Mouse (Mus musculus): Measurements from ENCODE around the gene Ep300. TPM values are rescaled to one million over a fixed set of nuclear protein-coding genes. Genes with fewer than 3 reads are reported as not detected.
"Not testable (repeated sequence)": the region's sequence is repeated elsewhere in the genome, so short reads cannot be mapped to it uniquely, and the experiment has no call there.

Gene Ep300
- polyA plus RNA-seq, 1 experiment from 2014 or later: 6.1 TPM

- H3K9ac ChIP-seq: no peak overlapping the region
- H3K4me2 ChIP-seq: no peak overlapping the region
- H3K27ac ChIP-seq (replicated peaks): no peak overlapping the region
- H3K4me1 ChIP-seq (replicated peaks): peaks cover 22% of the 10 kb centered on the region
- H3K27me3 ChIP-seq: no peaks in the 10 kb centered on the region
- peaks cover 64% of the 10 kb centered on the region for H3K36me3 ChIP-seq (replicated peaks)
- ATAC-seq (ENCODE audit: insufficient read depth): no peak
- WGBS (ENCODE audit: insufficient replicate concordance): 71% methylated on average over 3 of the region's 3 CpGs
- no peak overlapping the region for H3K4me3 ChIP-seq (replicated peaks)
- no peaks in the 10 kb centered on the region for H3K9me3 ChIP-seq (replicated peaks)
Measured at GRCm38 (mm10) chr15:81594146-81594696, 9.1 kb downstream of the Ep300 start.

DNA sequence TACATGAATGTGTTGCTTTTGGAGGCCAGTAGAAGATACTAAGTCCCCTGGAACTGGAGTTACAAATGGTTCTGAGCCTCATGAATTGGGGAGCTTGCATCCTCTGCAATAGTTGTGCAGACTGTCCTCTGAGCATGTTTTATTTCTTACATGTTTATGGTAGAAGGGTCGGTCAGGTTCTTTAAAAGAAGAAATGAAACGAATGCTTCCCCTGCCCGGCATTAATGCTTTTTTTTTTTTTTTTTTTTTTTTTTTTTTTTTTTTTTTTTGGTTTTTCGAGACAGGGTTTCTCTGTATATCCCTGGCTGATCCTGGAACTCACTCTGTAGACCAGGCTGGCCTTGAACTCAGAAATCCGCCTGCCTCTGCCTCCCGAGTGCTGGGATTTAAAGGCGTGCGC, 13.6 kb downstream of the Ep300 start:
- not testable (repeated sequence) for ATAC-seq (ENCODE audit: insufficient read depth); H3K27ac ChIP-seq (replicated peaks); H3K9ac ChIP-seq; H3K9me3 ChIP-seq (replicated peaks); H3K4me2 ChIP-seq; H3K4me3 ChIP-seq (replicated peaks); H3K27me3 ChIP-seq
- Histone ChIP-seq H3K36me3 (replicated peaks) (peaks cover 63% of the 10 kb centered on the region), H3K4me1 (replicated peaks) (peaks cover 19% of the 10 kb centered on the region)
- WGBS (ENCODE audit: insufficient replicate concordance): 83% methylated on average over 8 of the region's 8 CpGs

- H3K4me2 ChIP-seq: no peak overlapping the region
- ATAC-seq (ENCODE audit: insufficient read depth): no peak
Measured at GRCm38 (mm10) chr15:81605241-81605640, 20.1 kb downstream of the Ep300 start.

GRCm38 (mm10) chr15:81606634-81607033, 21.5 kb downstream of the Ep300 start:
- H3K27ac ChIP-seq (replicated peaks): no peak overlapping the region
- H3K36me3 ChIP-seq (replicated peaks): peaks cover 87% of the 10 kb centered on the region
- H3K4me2 ChIP-seq: no peak overlapping the region
- H3K9me3 ChIP-seq (replicated peaks): no peaks in the 10 kb centered on the region
- H3K4me3 ChIP-seq (replicated peaks): no peak overlapping the region
- H3K27me3 ChIP-seq: no peaks in the 10 kb centered on the region
- WGBS (ENCODE audit: insufficient replicate concordance): 77% methylated on average over 1 of the region's 1 CpGs
- H3K9ac ChIP-seq: no peak overlapping the region
- ATAC-seq (ENCODE audit: insufficient read depth): no peak
- H3K4me1 ChIP-seq (replicated peaks): peaks cover 9% of the 10 kb centered on the region; the same call in 1 of the 2 replicates

More at GRCm38 (mm10) chr15:81605241-81605640, 20.1 kb downstream of the Ep300 start:
- no peak overlapping the region for H3K9ac ChIP-seq
- no peak overlapping the region for H3K27ac ChIP-seq (replicated peaks)
- H3K36me3 ChIP-seq (replicated peaks): peaks cover 84% of the 10 kb centered on the region
- no peaks in the 10 kb centered on the region for H3K9me3 ChIP-seq (replicated peaks)
- H3K4me1 ChIP-seq (replicated peaks): peaks cover 12% of the 10 kb centered on the region
- H3K4me3 ChIP-seq (replicated peaks): no peak overlapping the region
- H3K27me3 ChIP-seq: no peaks in the 10 kb centered on the region
- 80% methylated on average over 1 of the region's 1 CpGs for WGBS (ENCODE audit: insufficient replicate concordance)

- no peak for ATAC-seq (ENCODE audit: insufficient read depth)
- 90% methylated on average over 8 of the region's 8 CpGs for WGBS (ENCODE audit: insufficient replicate concordance)
Measured at GRCm38 (mm10) chr15:81649516-81650455, 64.6 kb downstream of the Ep300 start.

DNA sequence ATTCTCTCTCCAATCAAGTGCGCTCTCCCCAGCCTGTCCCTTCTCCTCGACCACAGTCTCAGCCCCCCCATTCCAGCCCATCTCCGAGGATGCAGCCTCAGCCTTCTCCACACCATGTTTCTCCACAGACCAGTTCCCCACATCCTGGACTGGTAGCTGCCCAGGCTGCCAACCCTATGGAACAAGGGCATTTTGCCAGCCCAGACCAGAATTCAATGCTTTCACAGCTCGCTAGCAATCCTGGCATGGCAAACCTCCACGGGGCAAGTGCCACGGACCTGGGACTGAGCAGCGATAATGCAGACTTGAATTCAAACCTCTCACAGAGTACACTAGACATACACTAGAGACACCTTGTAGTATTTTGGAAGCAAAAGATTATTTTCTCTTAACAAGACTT, 65.5 kb downstream of the Ep300 start:
- Histone ChIP-seq H3K36me3 (replicated peaks) (peaks cover 58% of the 10 kb centered on the region), H3K9ac (no peak overlapping the region)
- WGBS (ENCODE audit: insufficient replicate concordance): 90% methylated on average over 7 of the region's 7 CpGs

More at GRCm38 (mm10) chr15:81649516-81650455, 64.6 kb downstream of the Ep300 start:
- no peak overlapping the region for H3K4me2 ChIP-seq
- no peak overlapping the region for H3K27ac ChIP-seq (replicated peaks)
- H3K4me3 ChIP-seq (replicated peaks): no peak overlapping the region
- H3K4me1 ChIP-seq (replicated peaks): no peaks in the 10 kb centered on the region
- H3K9ac ChIP-seq: no peak overlapping the region
- H3K36me3 ChIP-seq (replicated peaks): peaks cover 67% of the 10 kb centered on the region
- H3K9me3 ChIP-seq (replicated peaks): no peaks in the 10 kb centered on the region
- no peaks in the 10 kb centered on the region for H3K27me3 ChIP-seq

DNA sequence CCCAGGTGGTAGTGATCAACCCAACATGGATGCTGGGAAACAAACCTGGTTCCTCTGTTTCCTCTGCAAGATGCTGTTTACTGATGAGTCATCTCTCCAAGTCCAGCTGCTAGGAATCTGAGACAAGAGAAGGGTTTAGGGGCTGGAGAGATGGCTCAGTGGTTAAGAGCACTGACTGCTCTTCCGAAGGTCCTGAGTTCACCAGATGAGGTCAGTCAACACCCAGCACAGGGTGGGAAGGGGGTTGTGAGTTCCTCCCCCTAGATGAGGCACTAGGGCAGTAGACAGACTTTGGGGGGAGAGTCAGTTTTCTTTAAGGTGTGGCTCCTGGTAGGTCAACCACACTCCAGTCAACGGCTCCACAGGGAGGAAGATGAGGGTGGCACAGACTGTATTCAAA, 76.5 kb downstream of the Ep300 start:
- no peak for ATAC-seq (ENCODE audit: insufficient read depth)
- Histone ChIP-seq H3K9ac (no peak overlapping the region), H3K36me3 (replicated peaks) (no peaks in the 10 kb centered on the region), H3K4me2 (no peak overlapping the region), H3K27me3 (no peaks in the 10 kb centered on the region), H3K4me1 (replicated peaks) (peaks cover 22% of the 10 kb centered on the region), H3K4me3 (replicated peaks) (no peak overlapping the region), H3K27ac (replicated peaks) (no peak overlapping the region), H3K9me3 (replicated peaks) (no peaks in the 10 kb centered on the region)
- 69% methylated on average over 2 of the region's 2 CpGs for WGBS (ENCODE audit: insufficient replicate concordance)

More for the DNA sequence above, 65.5 kb downstream of the Ep300 start:
- no peaks in the 10 kb centered on the region for H3K9me3 ChIP-seq (replicated peaks)
- H3K27me3 ChIP-seq: no peaks in the 10 kb centered on the region
- no peak overlapping the region for H3K4me3 ChIP-seq (replicated peaks)
- no peak overlapping the region for H3K27ac ChIP-seq (replicated peaks)
- no peak for ATAC-seq (ENCODE audit: insufficient read depth)
- H3K4me2 ChIP-seq: no peak overlapping the region
- H3K4me1 ChIP-seq (replicated peaks): no peaks in the 10 kb centered on the region

DNA sequence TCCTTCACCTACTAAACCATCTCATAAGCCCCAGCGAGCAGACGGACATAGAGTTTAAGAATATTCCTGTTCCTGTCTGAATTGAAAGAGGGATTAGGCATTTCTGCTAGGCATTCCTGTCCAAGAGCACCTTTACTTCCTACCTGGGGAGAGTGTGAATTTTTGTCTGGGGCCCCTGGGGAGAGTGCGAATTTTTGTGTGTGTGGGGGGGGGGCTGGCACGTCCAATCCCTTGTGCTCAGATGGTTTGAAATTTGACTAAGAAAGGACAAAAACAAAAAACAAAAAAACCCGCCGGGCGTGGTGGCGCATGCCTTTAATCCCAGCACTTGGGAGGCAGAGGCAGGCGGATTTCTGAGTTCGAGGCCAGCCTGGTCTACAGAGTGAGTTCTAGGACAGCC, 78.1 kb downstream of the Ep300 start:
- no peaks in the 10 kb centered on the region for H3K27me3 ChIP-seq
- 53% methylated on average over 10 of the region's 10 CpGs for WGBS (ENCODE audit: insufficient replicate concordance)
- H3K36me3 ChIP-seq (replicated peaks): peaks cover 15% of the 10 kb centered on the region
- H3K4me3 ChIP-seq (replicated peaks): peak overlapping the region; percentile 80
- no peak overlapping the region for H3K9ac ChIP-seq
- H3K4me1 ChIP-seq (replicated peaks): peaks cover 22% of the 10 kb centered on the region
- peak overlapping the region; percentile 93 for H3K4me2 ChIP-seq
- H3K27ac ChIP-seq (replicated peaks): no peak overlapping the region
- no peaks in the 10 kb centered on the region for H3K9me3 ChIP-seq (replicated peaks)
- ATAC-seq (ENCODE audit: insufficient read depth): no peak; the same call in 1 of the 2 replicates

GRCm38 (mm10) chr15:81663697-81664561, 78.8 kb downstream of the Ep300 start, which contains the start of gene L3mbtl2:
TSS of gene L3mbtl2 (plus strand) at chr15:81663889.
- ATAC-seq (ENCODE audit: insufficient read depth): peak; percentile 99
- peaks cover 21% of the 10 kb centered on the region for H3K36me3 ChIP-seq (replicated peaks)
- peak within 1 kb of the TSS; percentile 81 for H3K9ac ChIP-seq
- peak within 1 kb of the TSS; percentile 93 for H3K4me2 ChIP-seq
- WGBS (ENCODE audit: insufficient replicate concordance): under 1% methylated on average over 55 of the region's 55 CpGs
- peak within 1 kb of the TSS; percentile 78 for H3K27ac ChIP-seq (replicated peaks)
- H3K4me3 ChIP-seq (replicated peaks): peak within 1 kb of the TSS; percentile 80
- peaks cover 22% of the 10 kb centered on the region for H3K4me1 ChIP-seq (replicated peaks)
- no peaks in the 10 kb centered on the region for H3K9me3 ChIP-seq (replicated peaks)
- H3K27me3 ChIP-seq: no peaks in the 10 kb centered on the region

DNA sequence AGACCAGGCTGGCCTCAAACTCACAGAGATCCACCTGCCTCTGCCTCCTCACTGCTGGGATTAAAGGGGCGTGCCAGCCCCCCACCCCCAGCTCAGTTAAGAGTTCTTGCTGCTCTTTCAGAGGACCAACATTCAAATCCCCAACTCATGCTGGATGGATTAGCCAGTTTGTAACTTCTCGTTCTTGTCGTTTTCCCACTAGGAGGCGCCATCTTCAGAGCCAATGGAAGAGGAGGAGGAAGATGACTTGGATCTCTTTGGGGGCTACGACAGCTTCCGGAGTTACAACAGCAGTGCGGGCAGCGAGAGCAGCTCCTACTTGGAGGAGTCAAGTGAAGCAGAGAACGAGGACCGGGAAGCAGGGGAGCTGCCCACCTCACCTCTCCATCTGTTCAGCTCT, 81.8 kb downstream of the Ep300 start:
- Histone ChIP-seq H3K9ac (no peak overlapping the region), H3K4me1 (replicated peaks) (peaks cover 22% of the 10 kb centered on the region), H3K4me2 (no peak overlapping the region), H3K36me3 (replicated peaks) (peaks cover 44% of the 10 kb centered on the region), H3K9me3 (replicated peaks) (no peaks in the 10 kb centered on the region), H3K27ac (replicated peaks) (no peak overlapping the region), H3K27me3 (no peaks in the 10 kb centered on the region), H3K4me3 (replicated peaks) (no peak overlapping the region)
- 70% methylated on average over 10 of the region's 10 CpGs for WGBS (ENCODE audit: insufficient replicate concordance)
- no peak for ATAC-seq (ENCODE audit: insufficient read depth)
